Mouse (Mus musculus): ENCODE measurements around the gene Tas2r107.
"Not testable (repeated sequence)": the region's sequence is repeated elsewhere in the genome, so short reads cannot be mapped to it uniquely, and the experiment has no call there.

Gene Tas2r107

GRCm38 (mm10) chr6:131660049-131660448 is at the start of gene Tas2r107:
TSS of gene Tas2r107 (minus strand) at chr6:131660149.
- no peak for DNase-seq (ENCODE audit: low read depth)

GRCm38 (mm10) chr6:131689963-131690362 is 30.0 kb upstream of the Tas2r107 start, which contains the start of gene Tas2r114:
TSS of gene Tas2r114 (minus strand) at chr6:131690063.
- DNase-seq (ENCODE audit: low read depth) = no peak

DNA sequence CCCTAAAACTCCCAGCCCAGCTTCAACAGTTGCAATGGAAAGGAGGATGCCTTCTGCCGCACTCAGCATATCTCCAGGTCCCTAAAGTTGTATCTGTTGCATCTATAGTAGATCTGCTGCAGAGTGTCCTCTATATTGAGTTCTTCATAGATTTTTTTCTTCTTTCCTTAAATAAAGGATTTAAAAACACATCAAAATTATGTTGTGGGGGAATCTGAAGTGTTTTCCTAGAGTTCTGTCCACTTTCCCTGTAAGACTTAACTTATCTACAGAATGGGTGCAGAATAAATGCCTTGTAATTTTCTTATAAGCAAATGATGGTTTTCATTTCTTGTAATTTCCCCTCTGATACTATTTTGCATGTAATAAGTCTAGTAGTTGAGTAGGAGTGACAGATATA is 27.4 kb upstream of the Tas2r107 start, which contains the start of gene Tas2r105:
Gene Tas2r105, minus strand, starts transcription at position 101 of the 400 bp plus-strand sequence.
- DNase-seq (ENCODE audit: low read depth) = no peak

DNA sequence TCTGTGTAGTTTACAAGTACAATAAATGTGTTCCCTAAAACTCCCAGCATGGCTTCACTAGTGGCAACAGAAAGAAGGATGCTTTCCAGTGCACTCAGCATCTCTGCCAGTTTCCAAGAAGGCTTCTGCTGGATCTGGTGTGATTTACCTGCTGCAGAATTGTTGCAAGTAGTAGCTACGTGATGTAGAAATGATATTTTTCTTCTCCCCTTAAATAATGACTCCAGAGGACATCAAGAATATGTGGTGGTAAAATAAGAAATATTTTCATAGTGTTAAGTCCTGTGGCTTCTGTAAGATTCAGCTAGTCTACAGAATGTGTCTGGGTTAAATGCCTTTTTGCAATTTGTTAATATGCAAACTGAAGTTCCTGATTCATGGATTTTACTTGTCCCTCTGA is 25.7 kb upstream of the Tas2r107 start, which contains the start of gene Tas2r104:
Gene Tas2r104, minus strand, starts transcription at position 101 of the 400 bp plus-strand sequence.
- no peak for DNase-seq (ENCODE audit: low read depth)

DNA sequence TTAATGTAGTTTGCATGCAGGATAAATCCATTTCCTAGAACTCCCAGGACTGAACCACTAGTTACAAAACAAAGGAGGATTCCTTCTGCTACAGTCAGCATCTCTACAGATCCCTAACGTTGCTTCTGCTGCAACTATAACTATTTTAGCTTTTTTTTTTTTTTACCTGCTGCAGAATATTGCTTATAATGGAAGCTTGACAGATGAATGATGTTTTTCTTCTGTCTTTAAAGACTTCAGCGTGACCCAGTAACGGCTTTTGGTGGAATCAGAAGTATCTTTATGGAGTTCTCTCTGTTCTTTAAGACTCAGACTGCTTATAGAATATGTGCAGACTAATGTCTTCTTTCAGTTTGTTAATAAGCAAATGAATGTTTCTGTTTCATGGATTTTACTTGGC is 18.8 kb upstream of the Tas2r107 start, which contains the start of gene Tas2r106:
Gene Tas2r106, minus strand, starts transcription at position 101 of the 400 bp plus-strand sequence.
- DNase-seq (ENCODE audit: low read depth) = no peak

DNA sequence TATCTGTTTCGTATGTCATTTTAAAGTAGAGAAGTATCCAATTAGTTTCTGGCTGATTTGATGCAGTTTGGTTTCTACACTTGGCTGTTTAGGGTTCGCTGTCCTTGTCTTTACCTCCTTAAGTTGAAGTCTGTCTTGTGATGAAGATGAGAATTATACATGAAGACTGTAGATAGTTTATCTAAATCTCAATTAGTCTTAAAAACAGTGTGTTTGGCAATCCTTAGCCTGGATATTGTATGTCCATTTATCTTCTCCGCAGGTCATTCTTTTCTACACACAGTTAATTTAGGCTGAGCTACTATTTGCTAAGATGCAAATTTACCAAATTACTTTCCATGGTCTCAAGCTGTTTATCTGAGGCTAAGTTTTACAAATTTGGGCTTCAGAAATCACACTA is 29.1 kb downstream of the Tas2r107 start, which contains the start of gene Tas2r130:
Gene Tas2r130, minus strand, starts transcription at position 101 of the 400 bp plus-strand sequence.
- no peak for DNase-seq (ENCODE audit: low read depth)

- DNase-seq (ENCODE audit: low read depth) = not testable (repeated sequence)
Measured at GRCm38 (mm10) chr6:131609956-131610355, 50.0 kb downstream of the Tas2r107 start.
